Mouse (Mus musculus): ENCODE measurements around the gene Tfap4. TPM values are rescaled to one million over a fixed set of nuclear protein-coding genes. Genes with fewer than 3 reads are reported as not detected.

Tfap4 gene
- polyA plus RNA-seq, 1 experiment from 2014 or later, result 11.2 TPM

DNA sequence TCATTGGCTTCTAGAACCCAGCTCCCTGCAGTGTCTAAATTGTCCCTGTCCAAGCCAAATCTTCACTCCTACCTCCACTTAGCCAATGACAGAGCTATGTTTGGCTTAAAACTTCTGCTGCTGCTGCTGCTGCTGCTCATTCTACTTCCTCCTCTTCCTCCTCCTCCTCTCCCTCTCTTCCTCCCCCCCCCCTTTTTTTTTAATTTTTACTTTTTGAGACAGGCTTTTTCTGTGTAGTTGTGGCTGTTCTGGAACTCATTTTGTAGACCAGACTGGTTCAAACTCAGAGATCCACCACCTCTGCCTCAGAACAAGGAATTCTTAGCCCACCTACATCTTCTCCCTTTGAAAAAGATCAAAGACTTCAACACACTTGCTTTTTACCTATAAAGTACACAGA, 57.1 kb downstream of the Tfap4 start:
- no peak for ATAC-seq
- Histone ChIP-seq H3K4me3 (replicated peaks) (no peak overlapping the region), H3K27ac (no peak overlapping the region), H3K4me2 (replicated peaks) (no peak overlapping the region), H3K27me3 (no peaks in the 10 kb centered on the region), H3K9ac (replicated peaks) (no peak overlapping the region), H3K36me3 (no peaks in the 10 kb centered on the region), H3K9me3 (no peaks in the 10 kb centered on the region), H3K4me1 (replicated peaks) (no peaks in the 10 kb centered on the region)

DNA sequence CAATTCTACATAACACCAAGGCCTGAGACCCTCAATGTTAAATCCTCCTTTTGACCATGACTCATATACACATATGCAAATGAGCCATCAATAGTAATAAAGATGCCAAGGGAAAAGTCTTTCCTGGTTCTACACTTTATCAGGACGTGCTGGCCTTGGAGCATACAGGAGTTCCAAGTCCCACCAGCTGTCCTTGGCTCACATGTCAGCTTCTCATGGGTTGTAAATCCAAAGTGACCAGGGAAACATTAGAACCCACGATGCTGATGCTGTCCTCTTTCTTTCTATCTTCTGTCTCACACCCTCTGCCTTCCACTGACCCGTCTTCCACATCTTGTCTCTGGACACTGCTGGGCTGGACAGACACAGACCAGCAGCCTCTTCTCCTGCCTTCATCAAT, 58.0 kb downstream of the Tfap4 start:
- no peak overlapping the region for H3K9ac ChIP-seq (replicated peaks)
- H3K27me3 ChIP-seq, result no peaks in the 10 kb centered on the region
- 89% methylated on average over 3 of the region's 3 CpGs for WGBS
- H3K27ac ChIP-seq, result no peak overlapping the region
- no peaks in the 10 kb centered on the region for H3K9me3 ChIP-seq
- H3K4me1 ChIP-seq (replicated peaks), result no peaks in the 10 kb centered on the region
- ATAC-seq, result no peak
- no peak overlapping the region for H3K4me2 ChIP-seq (replicated peaks)
- no peaks in the 10 kb centered on the region for H3K36me3 ChIP-seq
- H3K4me3 ChIP-seq (replicated peaks), result no peak overlapping the region

DNA sequence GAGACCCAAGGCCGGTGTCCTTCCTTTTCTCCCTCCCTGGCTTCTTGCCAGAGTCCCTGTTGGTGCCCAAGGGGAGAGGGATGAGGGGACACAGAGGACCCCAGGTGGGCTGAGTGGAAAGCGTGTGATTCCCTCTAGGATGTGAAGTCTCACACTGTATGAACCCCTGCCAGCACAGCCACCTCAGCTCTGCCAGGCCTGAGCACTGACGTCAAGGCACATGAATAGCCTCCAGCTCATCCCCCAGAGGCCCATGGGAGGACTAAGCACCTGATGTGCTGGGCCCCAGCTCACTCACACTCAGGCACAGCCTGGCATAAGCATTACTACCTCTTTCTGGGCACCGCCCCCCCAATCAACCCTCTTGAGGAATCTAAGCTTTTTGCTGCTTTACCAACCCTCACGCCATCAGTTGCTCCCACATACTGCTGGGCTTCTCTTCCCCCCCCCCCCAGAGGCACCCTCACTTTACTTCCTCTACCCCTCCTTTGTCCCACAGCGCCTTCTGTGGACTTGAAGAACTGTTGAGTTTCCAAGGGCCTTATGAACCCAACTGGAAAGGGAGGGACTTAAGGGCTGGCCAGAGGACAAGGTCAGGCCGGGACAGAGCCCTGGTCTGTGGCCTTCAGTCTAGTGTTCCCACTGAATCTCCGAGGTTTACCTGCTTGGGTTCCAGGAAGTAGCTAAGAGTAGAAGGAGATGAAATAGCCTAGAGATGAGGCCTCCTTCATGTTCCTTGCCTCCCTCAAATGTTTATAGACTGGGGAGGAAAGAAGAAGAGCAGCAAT, 58.9 kb downstream of the Tfap4 start:
- no peak overlapping the region for H3K9ac ChIP-seq (replicated peaks)
- H3K4me2 ChIP-seq (replicated peaks), result no peak overlapping the region
- ATAC-seq, result no peak
- no peak overlapping the region for H3K4me3 ChIP-seq (replicated peaks)
- no peaks in the 10 kb centered on the region for H3K9me3 ChIP-seq
- no peaks in the 10 kb centered on the region for H3K36me3 ChIP-seq
- H3K4me1 ChIP-seq (replicated peaks), result no peaks in the 10 kb centered on the region
- H3K27me3 ChIP-seq, result no peaks in the 10 kb centered on the region
- WGBS, result 92% methylated on average over 8 of the region's 8 CpGs
- no peak overlapping the region for H3K27ac ChIP-seq

GRCm38 (mm10) chr16:4497762-4498607, 61.7 kb downstream of the Tfap4 start:
- WGBS, result 83% methylated on average over 8 of the region's 8 CpGs
- Histone ChIP-seq H3K4me2 (replicated peaks) (no peak overlapping the region), H3K27ac (no peak overlapping the region)

DNA sequence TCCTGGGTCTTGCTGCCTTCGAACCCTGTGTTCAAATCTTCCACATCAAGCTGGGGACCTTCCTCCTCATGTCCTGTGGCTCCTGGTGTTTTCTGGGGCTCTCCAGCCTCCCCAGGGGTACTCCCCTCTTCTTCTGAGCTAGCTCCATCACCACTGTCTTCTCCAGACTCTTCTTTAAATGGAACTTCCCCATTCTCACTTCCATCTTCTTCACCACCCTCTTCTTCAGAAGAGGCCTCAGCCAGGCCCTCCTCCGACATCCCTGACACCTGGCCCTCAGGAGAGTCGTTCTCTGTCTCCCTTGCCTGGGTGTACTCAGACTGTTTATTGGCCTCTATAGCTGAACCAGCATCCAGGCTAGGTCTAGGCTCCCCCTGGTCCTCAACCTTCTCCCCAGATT, 63.2 kb downstream of the Tfap4 start:
- H3K27ac ChIP-seq, result no peak overlapping the region
- no peak for ATAC-seq
- no peaks in the 10 kb centered on the region; the same call in 1 of the 2 replicates for H3K4me1 ChIP-seq (replicated peaks)
- peaks cover 6% of the 10 kb centered on the region; the same call in 1 of the 2 replicates for H3K36me3 ChIP-seq
- WGBS, result 90% methylated on average over 3 of the region's 3 CpGs
- H3K27me3 ChIP-seq, result no peaks in the 10 kb centered on the region
- no peak overlapping the region for H3K4me2 ChIP-seq (replicated peaks)
- H3K4me3 ChIP-seq (replicated peaks), result no peak overlapping the region
- no peak overlapping the region for H3K9ac ChIP-seq (replicated peaks)
- H3K9me3 ChIP-seq, result no peaks in the 10 kb centered on the region

More at GRCm38 (mm10) chr16:4497762-4498607, 61.7 kb downstream of the Tfap4 start:
- Histone ChIP-seq H3K9ac (replicated peaks) (no peak overlapping the region), H3K4me1 (replicated peaks) (no peaks in the 10 kb centered on the region; the same call in 1 of the 2 replicates), H3K9me3 (no peaks in the 10 kb centered on the region), H3K27me3 (no peaks in the 10 kb centered on the region), H3K36me3 (no peaks in the 10 kb centered on the region), H3K4me3 (replicated peaks) (no peak overlapping the region)
- ATAC-seq, result no peak

- Histone ChIP-seq H3K4me1 (replicated peaks) (no peaks in the 10 kb centered on the region; the same call in 1 of the 2 replicates), H3K27me3 (no peaks in the 10 kb centered on the region), H3K4me3 (replicated peaks) (no peak overlapping the region), H3K36me3 (peaks cover 6% of the 10 kb centered on the region; the same call in 1 of the 2 replicates), H3K4me2 (replicated peaks) (no peak overlapping the region), H3K9me3 (no peaks in the 10 kb centered on the region), H3K9ac (replicated peaks) (no peak overlapping the region), H3K27ac (no peak overlapping the region)
- ATAC-seq, result no peak
- 93% methylated on average over 5 of the region's 5 CpGs for WGBS
Observed at GRCm38 (mm10) chr16:4495861-4496260, 63.8 kb downstream of the Tfap4 start.

Other genes with a start within 250 kb of the Tfap4 start
- 2.4 and 2.8 TPM in 2 replicates for gene Adcy9, start 139.4 kb downstream of the Tfap4 start, polyA plus RNA-seq (2015; fragmentation: Nextera tagmentation; extraction: Ambion mirVana)
- 20.5 and 21.6 TPM in 2 replicates for gene Srl, start 18.0 kb downstream of the Tfap4 start, polyA plus RNA-seq (2015; fragmentation: Nextera tagmentation; extraction: Ambion mirVana)
- gene Glis2, start 34.9 kb upstream of the Tfap4 start, polyA plus RNA-seq (2015; fragmentation: Nextera tagmentation; extraction: Ambion mirVana), result 20.0 and 26.3 TPM in 2 replicates
- 153 and 155 TPM in 2 replicates for gene Pam16, start 65.1 kb upstream of the Tfap4 start, polyA plus RNA-seq (2015; fragmentation: Nextera tagmentation; extraction: Ambion mirVana)
- gene Vasn, start 80.1 kb upstream of the Tfap4 start, polyA plus RNA-seq (2015; fragmentation: Nextera tagmentation; extraction: Ambion mirVana), result 3.2 and 4.6 TPM in 2 replicates
- gene Dnaja3, start 80.1 kb upstream of the Tfap4 start, polyA plus RNA-seq (2015; fragmentation: Nextera tagmentation; extraction: Ambion mirVana), result 50.5 and 54.3 TPM in 2 replicates
- 25.1 and 26.5 TPM in 2 replicates for gene Coro7, start 119.9 kb upstream of the Tfap4 start, polyA plus RNA-seq (2015; fragmentation: Nextera tagmentation; extraction: Ambion mirVana)
- gene Nmral1, start 159.5 kb upstream of the Tfap4 start, polyA plus RNA-seq (2015; fragmentation: Nextera tagmentation; extraction: Ambion mirVana), result 102 and 104 TPM in 2 replicates
- 81.8 and 87.6 TPM in 2 replicates for gene Hmox2, start 166.5 kb upstream of the Tfap4 start, polyA plus RNA-seq (2015; fragmentation: Nextera tagmentation; extraction: Ambion mirVana)
- 108 and 109 TPM in 2 replicates for gene Cdip1, start 230.4 kb upstream of the Tfap4 start, polyA plus RNA-seq (2015; fragmentation: Nextera tagmentation; extraction: Ambion mirVana)